Mouse (Mus musculus): ENCODE results near the gene Rtcb. TPM values are rescaled to one million over a fixed set of nuclear protein-coding genes. Genes with fewer than 3 reads are reported as not detected.

The Rtcb gene
- polyA plus RNA-seq, 1 experiment from 2014 or later: 204 TPM

DNA sequence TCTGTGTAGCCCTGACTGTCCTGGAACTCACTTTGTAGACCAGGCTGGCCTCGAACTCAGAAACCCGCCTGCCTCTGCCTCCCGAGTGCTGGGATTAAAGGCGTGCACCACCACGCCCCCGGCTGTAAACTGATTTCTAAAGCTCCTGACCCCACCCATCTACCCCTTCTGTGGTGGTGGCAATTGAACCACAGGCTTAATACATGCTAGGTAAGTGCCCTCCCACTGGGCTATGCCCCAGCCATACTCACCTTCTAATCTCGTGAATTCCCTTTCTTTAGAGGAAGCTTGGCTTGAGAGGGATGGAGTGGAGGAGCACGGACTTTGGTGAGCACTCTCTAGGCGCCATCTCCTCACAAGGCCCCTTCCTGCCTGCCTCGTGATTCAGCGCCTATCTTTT, 27.7 kb downstream of the Rtcb start:
- Histone ChIP-seq H3K27ac (no peak overlapping the region), H3K4me3 (no peak overlapping the region), H3K9ac (no peak overlapping the region), H3K4me1 (peaks cover 14% of the 10 kb centered on the region), H3K36me3 (no peaks in the 10 kb centered on the region), H3K27me3 (peaks cover 44% of the 10 kb centered on the region), H3K9me3 (no peaks in the 10 kb centered on the region), H3K4me2 (no peak overlapping the region)
- WGBS: 90% methylated on average over 11 of the region's 11 CpGs
- no peak for ATAC-seq (ENCODE audit: insufficient number of reproducible peaks, insufficient read depth, low FRiP score, low TSS enrichment, low read depth)

DNA sequence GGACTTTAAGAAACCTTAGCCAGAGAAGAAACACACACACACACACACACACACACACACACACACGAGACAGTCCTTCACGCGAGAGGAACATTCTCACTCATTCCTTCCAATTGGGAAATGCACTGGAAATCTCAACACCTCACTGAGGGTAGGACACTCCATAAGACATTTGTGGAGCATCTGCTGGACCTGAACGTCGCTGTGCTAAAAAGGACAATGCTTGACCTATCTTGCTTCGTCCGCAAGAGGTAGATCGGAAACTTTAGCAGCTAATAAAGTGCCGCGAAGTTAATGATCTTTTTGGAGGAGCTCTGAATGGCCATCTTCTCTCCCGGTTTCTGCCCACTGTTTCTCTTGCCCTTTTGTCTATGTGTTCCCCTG, 28.4 kb downstream of the Rtcb start:
- Histone ChIP-seq H3K4me3 (peak overlapping the region; percentile 58; the same call in 1 of the 2 replicates), H3K27ac (no peak overlapping the region), H3K4me1 (peaks cover 14% of the 10 kb centered on the region), H3K9ac (no peak overlapping the region), H3K4me2 (peak overlapping the region; percentile 99), H3K27me3 (peaks cover 44% of the 10 kb centered on the region), H3K9me3 (no peaks in the 10 kb centered on the region), H3K36me3 (no peaks in the 10 kb centered on the region)
- no peak for ATAC-seq (ENCODE audit: insufficient number of reproducible peaks, insufficient read depth, low FRiP score, low TSS enrichment, low read depth)
- 55% methylated on average over 11 of the region's 11 CpGs for WGBS

DNA sequence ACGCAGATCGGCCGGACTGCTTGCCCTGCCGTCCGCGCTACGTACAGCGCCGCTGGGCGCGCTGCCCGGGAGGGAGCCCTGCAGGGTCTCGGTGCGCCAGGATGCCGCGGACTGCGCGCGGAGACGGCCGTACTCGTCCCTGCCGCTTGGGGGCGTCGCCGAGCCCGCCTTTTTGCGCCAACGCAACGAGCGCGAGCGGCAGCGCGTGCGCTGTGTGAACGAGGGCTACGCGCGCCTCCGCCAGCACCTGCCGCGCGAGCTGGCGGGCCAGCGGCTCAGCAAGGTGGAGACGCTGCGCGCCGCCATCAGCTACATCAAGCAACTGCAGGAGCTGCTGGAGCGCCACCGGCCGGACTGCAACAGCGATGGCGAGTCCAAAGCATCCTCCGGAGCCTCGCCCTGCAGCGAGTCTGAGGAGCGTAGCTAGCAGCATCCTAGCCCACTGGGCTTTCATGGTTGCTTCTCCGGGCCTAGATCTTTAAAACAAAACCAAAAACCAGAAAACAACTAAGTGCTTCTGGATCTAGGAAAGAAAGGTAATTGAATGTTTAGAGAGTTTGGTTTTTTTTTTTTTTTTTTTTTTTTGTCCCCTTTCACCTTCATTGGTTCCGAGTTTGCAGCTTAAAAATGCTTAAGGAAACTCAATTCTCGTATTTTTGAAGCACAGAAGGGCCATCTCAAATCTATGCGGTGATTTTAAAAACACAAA, 29.0 kb downstream of the Rtcb start:
- Histone ChIP-seq H3K4me1 (peaks cover 14% of the 10 kb centered on the region), H3K36me3 (no peaks in the 10 kb centered on the region), H3K4me3 (peak overlapping the region; percentile 58), H3K9ac (peak overlapping the region; percentile 61), H3K27ac (no peak overlapping the region; the same call in 1 of the 2 replicates), H3K27me3 (peaks cover 44% of the 10 kb centered on the region), H3K9me3 (no peaks in the 10 kb centered on the region), H3K4me2 (peak overlapping the region; percentile 99)
- WGBS: 1% methylated on average over 63 of the region's 63 CpGs
- 0 out of 2 replicates have a peak, but pooled peaks have one; percentile 10 for ATAC-seq (ENCODE audit: insufficient number of reproducible peaks, insufficient read depth, low FRiP score, low TSS enrichment, low read depth)

DNA sequence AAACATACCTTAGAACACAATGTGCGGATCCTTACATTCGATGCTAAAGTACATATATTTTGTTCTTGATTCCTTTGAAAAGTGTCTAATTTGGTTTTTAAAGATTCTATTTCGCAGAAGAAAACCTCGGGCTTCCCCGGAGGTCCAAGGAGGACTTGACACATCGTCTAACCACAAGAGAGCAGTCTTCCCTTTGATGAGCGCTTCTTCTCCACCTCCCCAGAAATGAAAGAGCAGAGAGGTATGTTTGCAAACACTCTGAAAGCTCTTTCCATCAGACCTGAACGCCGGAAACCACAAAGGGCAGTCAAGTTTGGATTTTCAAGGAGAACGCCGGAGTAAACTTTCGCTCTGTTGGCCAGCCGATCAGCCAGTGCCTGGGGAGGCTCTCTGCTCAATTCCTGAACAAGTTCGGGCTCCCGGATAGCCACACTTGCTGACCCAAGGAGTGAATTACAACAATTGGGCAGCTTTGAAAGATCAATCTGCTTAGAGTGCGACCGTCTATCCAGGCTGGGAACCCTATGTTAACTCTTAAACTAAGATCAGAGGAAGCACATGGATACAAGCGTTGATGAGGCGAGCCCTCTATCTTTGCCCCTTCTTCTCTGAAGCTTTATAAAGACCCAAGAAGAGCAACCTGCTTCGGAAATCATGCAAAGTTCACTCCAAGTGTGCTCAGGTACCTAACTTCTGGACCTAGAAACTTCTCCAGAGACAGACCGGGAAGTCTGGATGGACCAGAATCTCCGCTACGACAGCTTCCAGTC, 29.8 kb downstream of the Rtcb start, which contains the start of gene Ascl4:
TSS of gene Ascl4 (plus strand) at position 6 of the 770 bp plus-strand sequence.
- Histone ChIP-seq H3K27me3 (peaks cover 44% of the 10 kb centered on the region), H3K9me3 (no peaks in the 10 kb centered on the region), H3K4me1 (peaks cover 14% of the 10 kb centered on the region), H3K9ac (peak within 1 kb of the TSS; percentile 61), H3K27ac (no peak within 1 kb of the TSS; the same call in 1 of the 2 replicates), H3K36me3 (no peaks in the 10 kb centered on the region), H3K4me3 (peak within 1 kb of the TSS; percentile 58), H3K4me2 (peak within 1 kb of the TSS; percentile 99)
- WGBS: 2% methylated on average over 23 of the region's 23 CpGs
- no peak for ATAC-seq (ENCODE audit: insufficient number of reproducible peaks, insufficient read depth, low FRiP score, low TSS enrichment, low read depth)

DNA sequence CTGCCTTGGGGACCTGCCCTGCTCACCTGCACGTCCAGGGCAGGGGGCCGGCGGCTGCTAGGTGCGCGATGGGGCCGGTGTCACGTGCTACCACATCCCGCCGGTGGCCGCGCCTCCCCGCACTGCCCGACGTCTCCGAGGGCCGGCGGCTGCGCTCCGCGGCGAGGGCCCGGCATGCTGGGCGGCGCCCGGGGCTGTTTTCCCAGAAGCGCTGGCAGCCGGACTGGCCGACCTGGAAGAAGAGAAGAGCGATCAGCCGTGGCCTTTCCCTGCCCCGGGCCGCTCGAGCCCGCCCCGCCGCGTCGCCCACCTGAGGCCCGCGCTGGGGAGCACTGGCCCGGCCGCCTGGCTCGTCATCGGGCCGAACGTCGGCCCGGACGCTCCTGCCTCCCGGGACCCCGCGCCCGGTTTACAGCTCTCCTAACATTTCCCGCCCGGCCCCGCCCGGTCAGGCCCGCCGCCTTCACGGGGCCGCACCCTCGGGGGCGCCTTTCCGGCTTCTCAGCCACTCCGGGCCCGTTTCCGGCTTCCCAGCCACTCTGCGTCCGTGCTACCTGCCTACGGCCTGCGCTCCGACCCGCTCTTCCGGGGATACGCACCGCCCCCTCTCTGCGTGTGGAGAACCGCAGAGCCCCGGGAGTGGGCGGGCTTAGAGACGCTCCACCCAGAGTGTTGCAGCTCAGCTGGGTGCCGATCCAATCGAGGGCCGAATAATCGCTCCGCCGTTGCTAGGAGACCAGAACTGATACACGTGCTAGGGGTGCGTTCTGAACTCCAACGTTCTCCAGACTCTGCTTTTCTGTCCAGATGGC, 40.9 kb downstream of the Rtcb start, which contains the start of gene Prdm4:
TSS of gene Prdm4 (minus strand) at position 645 of the 812 bp plus-strand sequence.
- Histone ChIP-seq H3K4me3 (peak within 1 kb of the TSS; percentile 96), H3K9me3 (no peaks in the 10 kb centered on the region), H3K4me1 (peaks cover 15% of the 10 kb centered on the region), H3K27me3 (no peaks in the 10 kb centered on the region), H3K9ac (peak within 1 kb of the TSS; percentile 91), H3K4me2 (peak within 1 kb of the TSS; percentile 71), H3K36me3 (peaks cover 25% of the 10 kb centered on the region), H3K27ac (peak within 1 kb of the TSS; percentile 81)
- peak; percentile 99 for ATAC-seq (ENCODE audit: insufficient number of reproducible peaks, insufficient read depth, low FRiP score, low TSS enrichment, low read depth)
- WGBS: under 1% methylated on average over 90 of the region's 90 CpGs

Other genes with a start within 250 kb of the Rtcb start
- 76.9 and 81.6 TPM in 2 replicates for gene Pwp1, start 128.3 kb downstream of the Rtcb start, polyA plus RNA-seq (2015; fragmentation: Nextera tagmentation; extraction: Ambion mirVana)
- 19.5 and 20.8 TPM in 2 replicates for gene Prdm4, start 40.7 kb downstream of the Rtcb start, polyA plus RNA-seq (2015; fragmentation: Nextera tagmentation; extraction: Ambion mirVana)
- 1.5 and 2.1 TPM in 2 replicates for gene Ascl4, start 30.1 kb downstream of the Rtcb start, polyA plus RNA-seq (2015; fragmentation: Nextera tagmentation; extraction: Ambion mirVana)
- gene Bpifc, start 54.1 kb upstream of the Rtcb start, polyA plus RNA-seq (2015; fragmentation: Nextera tagmentation; extraction: Ambion mirVana): 0.22 and 0.52 TPM in 2 replicates
- gene Fbxo7, start 64.1 kb upstream of the Rtcb start, polyA plus RNA-seq (2015; fragmentation: Nextera tagmentation; extraction: Ambion mirVana): 25.4 and 29.2 TPM in 2 replicates